Mouse (Mus musculus) heart, adult 11 months (tissue): ENCODE results near the gene Pycard.
A peak's percentile ranks its signal among the peaks of the same experiment; 100 is the strongest.

ENCODE experiments used
- DNase-seq: peaks from one replicate; pipeline ENCODE4 v3.0.0; 2022

Pycard gene

GRCm38 (mm10) chr7:127993341-127993977 is at the start of gene Pycard:
Gene Pycard (minus strand): TSS chr7:127993867.
- peak; percentile 97 for DNase-seq

- peak; percentile 60 for DNase-seq
Measured at GRCm38 (mm10) chr7:128042161-128042820, 48.6 kb upstream of the Pycard start.

- no peak for DNase-seq
Measured at GRCm38 (mm10) chr7:128033616-128034015, 39.9 kb upstream of the Pycard start.

GRCm38 (mm10) chr7:128032989-128033293 is 39.3 kb upstream of the Pycard start:
- no peak for DNase-seq

GRCm38 (mm10) chr7:128032290-128032988 is 38.8 kb upstream of the Pycard start:
- DNase-seq, result peak; percentile 87

- DNase-seq, result peak; percentile 90
Measured at GRCm38 (mm10) chr7:128031403-128031976, 37.8 kb upstream of the Pycard start.

- no peak for DNase-seq
Measured at GRCm38 (mm10) chr7:128025381-128025780, 31.7 kb upstream of the Pycard start.

- DNase-seq, result peak; percentile 67
Measured at GRCm38 (mm10) chr7:128024932-128025331, 31.3 kb upstream of the Pycard start.

GRCm38 (mm10) chr7:128024364-128024763 is 30.7 kb upstream of the Pycard start:
- peak; percentile 51 for DNase-seq

- DNase-seq, result peak; percentile 90
Measured at GRCm38 (mm10) chr7:128023565-128023964, 29.9 kb upstream of the Pycard start.

- peak; percentile 37 for DNase-seq
Measured at GRCm38 (mm10) chr7:128022974-128023373, 29.3 kb upstream of the Pycard start.

- DNase-seq, result peak; percentile 72
Measured at GRCm38 (mm10) chr7:128019187-128019586, 25.5 kb upstream of the Pycard start.

- DNase-seq, result peak; percentile 65
Measured at GRCm38 (mm10) chr7:128018275-128018674, 24.6 kb upstream of the Pycard start.

- DNase-seq, result peak; percentile 77
Measured at GRCm38 (mm10) chr7:128016650-128017049, 23.0 kb upstream of the Pycard start.

- peak; percentile 85 for DNase-seq
Measured at GRCm38 (mm10) chr7:128016134-128016533, 22.5 kb upstream of the Pycard start.

GRCm38 (mm10) chr7:128013116-128013515 is 19.4 kb upstream of the Pycard start:
- no peak for DNase-seq

GRCm38 (mm10) chr7:128012136-128012780 is 18.6 kb upstream of the Pycard start:
- no peak for DNase-seq

GRCm38 (mm10) chr7:128009715-128010340 is 16.2 kb upstream of the Pycard start:
- no peak for DNase-seq

GRCm38 (mm10) chr7:128006193-128006592 is 12.5 kb upstream of the Pycard start:
- DNase-seq, result no peak

- peak; percentile 93 for DNase-seq
Measured at GRCm38 (mm10) chr7:128004487-128005362, 11.1 kb upstream of the Pycard start.

GRCm38 (mm10) chr7:128004150-128004486 is 10.5 kb upstream of the Pycard start:
- DNase-seq, result no peak

- DNase-seq, result peak; percentile 98
Measured at GRCm38 (mm10) chr7:128003688-128004087, 10.0 kb upstream of the Pycard start, which contains the start of gene Trim72. Gene Trim72 (plus strand): TSS chr7:128003949.
